Mouse (Mus musculus) brain, embryonic 18.5 days (tissue): ENCODE measurements around the gene Iqgap3.

Experiments
- DNase-seq: peaks from one replicate; pipeline ENCODE4 v3.0.0-alpha.2; 2012; ENCODE audit warnings: low read depth, low spot score

Gene Iqgap3

GRCm38 (mm10) chr3:88094126-88094525, 12.4 kb downstream of the Iqgap3 start:
- DNase-seq, result no peak

- DNase-seq, result no peak
These were observed 15.9 kb downstream of the Iqgap3 start for GRCm38 (mm10) chr3:88097666-88098065.

- DNase-seq, result no peak
These were observed 18.5 kb downstream of the Iqgap3 start for GRCm38 (mm10) chr3:88100251-88100650.

GRCm38 (mm10) chr3:88101736-88102135, 20.0 kb downstream of the Iqgap3 start:
- DNase-seq, result no peak

GRCm38 (mm10) chr3:88102196-88102595, 20.4 kb downstream of the Iqgap3 start:
- DNase-seq, result no peak

- DNase-seq, result no peak
These were observed 20.8 kb downstream of the Iqgap3 start for GRCm38 (mm10) chr3:88102611-88103010.

- no peak for DNase-seq
These were observed 24.4 kb downstream of the Iqgap3 start for GRCm38 (mm10) chr3:88106126-88106525.

- DNase-seq, result no peak
These were observed 27.4 kb downstream of the Iqgap3 start for GRCm38 (mm10) chr3:88109126-88109525.

- no peak for DNase-seq
These were observed 32.6 kb downstream of the Iqgap3 start for GRCm38 (mm10) chr3:88114396-88114795.

GRCm38 (mm10) chr3:88120117-88120651, 38.4 kb downstream of the Iqgap3 start:
- no peak for DNase-seq

GRCm38 (mm10) chr3:88121164-88122131, 39.7 kb downstream of the Iqgap3 start:
- no peak for DNase-seq

GRCm38 (mm10) chr3:88125195-88125594, 43.4 kb downstream of the Iqgap3 start:
- no peak for DNase-seq

GRCm38 (mm10) chr3:88126181-88126580, 44.4 kb downstream of the Iqgap3 start:
- DNase-seq, result no peak

GRCm38 (mm10) chr3:88127636-88128035, 45.9 kb downstream of the Iqgap3 start:
- no peak for DNase-seq

GRCm38 (mm10) chr3:88128056-88128455, 46.3 kb downstream of the Iqgap3 start:
- DNase-seq, result no peak

GRCm38 (mm10) chr3:88129006-88129405, 47.2 kb downstream of the Iqgap3 start:
- DNase-seq, result no peak

GRCm38 (mm10) chr3:88131071-88131470, 49.3 kb downstream of the Iqgap3 start:
- DNase-seq, result no peak

GRCm38 (mm10) chr3:88132492-88132891, 50.7 kb downstream of the Iqgap3 start:
- no peak for DNase-seq

GRCm38 (mm10) chr3:88133187-88133771, 51.5 kb downstream of the Iqgap3 start:
- DNase-seq, result no peak

GRCm38 (mm10) chr3:88136346-88136745, 54.6 kb downstream of the Iqgap3 start:
- DNase-seq, result no peak

- no peak for DNase-seq
These were observed 55.2 kb downstream of the Iqgap3 start for GRCm38 (mm10) chr3:88136945-88137494.

- no peak for DNase-seq
These were observed 56.0 kb downstream of the Iqgap3 start for GRCm38 (mm10) chr3:88137821-88138220.
